Mouse (Mus musculus): ENCODE results near the gene Rnf26.

Gene Rnf26

DNA sequence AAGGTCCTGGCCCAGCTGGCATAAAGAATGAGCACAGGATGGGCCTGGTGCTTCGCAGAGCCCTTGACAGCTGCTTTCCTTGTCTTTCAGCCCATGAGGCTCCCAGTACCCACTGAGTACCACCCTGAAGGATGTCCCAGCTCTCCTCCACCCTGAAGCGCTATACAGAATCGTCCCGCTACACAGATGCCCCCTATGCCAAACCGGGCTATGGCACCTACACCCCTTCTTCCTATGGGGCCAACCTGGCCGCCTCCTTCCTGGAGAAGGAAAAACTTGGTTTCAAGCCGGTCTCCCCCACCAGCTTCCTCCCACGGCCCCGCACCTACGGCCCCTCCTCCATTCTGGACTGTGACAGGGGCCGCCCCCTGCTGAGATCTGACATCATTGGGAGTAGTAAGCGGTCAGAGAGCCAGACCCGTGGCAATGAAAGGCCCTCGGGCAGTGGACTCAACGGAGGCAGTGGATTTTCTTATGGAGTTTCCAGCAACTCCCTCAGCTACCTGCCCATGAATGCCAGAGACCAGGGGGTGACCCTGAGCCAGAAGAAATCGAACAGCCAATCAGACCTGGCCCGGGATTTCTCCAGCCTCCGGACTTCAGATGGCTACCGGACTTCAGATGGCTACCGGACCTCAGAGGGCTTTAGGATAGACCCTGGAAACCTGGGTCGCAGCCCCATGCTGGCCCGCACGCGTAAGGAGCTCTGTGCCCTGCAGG lies 37.9 kb downstream of the Rnf26 start:
- no peak for DNase-seq (ENCODE audit: low spot score)

DNA sequence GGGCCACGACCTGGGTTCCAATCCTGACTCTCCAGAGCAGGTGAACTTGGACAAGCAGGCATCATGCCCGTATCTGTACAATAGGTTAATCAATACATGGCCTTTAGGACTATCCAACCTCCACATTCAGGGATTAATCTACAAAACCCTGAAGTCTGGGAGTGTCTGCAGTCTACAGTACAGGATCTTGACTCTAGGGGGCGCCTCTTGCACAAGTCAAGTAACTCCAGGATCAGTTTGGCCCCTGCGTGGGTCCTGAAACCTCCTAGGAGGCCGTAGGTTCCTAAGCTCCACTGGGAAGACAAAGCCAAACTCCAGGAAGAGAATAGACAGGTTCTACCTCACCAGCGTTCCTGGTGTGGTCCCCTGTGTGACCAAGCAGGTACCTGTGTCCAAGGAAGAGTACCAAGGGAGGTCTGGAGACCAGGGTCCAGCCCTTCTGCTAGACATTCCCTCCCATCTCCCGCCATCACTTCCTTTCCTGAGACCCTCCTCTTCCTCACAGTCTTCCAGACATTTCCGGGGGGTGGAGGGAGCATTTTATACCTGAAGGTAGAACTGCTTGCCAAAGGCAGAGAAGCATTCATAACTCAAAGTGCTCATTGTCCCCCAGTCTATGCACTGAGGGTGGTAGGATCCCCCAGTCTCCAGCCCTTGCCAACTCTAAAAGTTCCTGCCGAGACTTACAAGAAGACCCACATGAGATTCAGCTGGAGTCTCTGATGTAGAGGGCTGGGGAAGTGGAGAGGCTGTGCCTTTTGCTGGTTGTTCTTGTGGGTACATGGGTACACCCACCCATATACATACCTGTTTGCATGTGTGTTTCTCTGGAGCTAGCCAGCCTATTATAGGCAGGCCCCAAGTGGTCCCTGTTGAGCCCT lies 38.7 kb downstream of the Rnf26 start:
- DNase-seq (ENCODE audit: low spot score) = peak; percentile 45

DNA sequence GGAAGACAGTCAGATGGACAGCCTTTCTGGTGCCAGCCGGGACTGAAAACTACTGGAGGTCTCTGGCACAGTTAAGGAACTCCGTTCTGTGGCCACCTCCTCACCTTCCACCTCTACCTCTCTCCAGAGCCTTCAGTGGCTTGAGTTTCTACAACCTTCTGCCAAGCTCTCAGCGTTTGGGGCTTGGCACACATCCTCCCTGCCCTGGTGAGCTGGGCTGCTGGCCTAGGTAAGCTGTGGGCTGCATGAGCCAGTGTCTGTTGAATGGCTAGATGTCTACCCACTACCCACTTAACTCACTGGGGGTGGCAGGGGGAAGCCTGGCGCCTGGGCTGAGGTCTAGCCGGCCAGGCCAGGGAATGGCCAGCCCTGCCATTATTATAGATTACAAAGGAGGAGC lies 40.2 kb downstream of the Rnf26 start:
- DNase-seq (ENCODE audit: low spot score) = no peak

DNA sequence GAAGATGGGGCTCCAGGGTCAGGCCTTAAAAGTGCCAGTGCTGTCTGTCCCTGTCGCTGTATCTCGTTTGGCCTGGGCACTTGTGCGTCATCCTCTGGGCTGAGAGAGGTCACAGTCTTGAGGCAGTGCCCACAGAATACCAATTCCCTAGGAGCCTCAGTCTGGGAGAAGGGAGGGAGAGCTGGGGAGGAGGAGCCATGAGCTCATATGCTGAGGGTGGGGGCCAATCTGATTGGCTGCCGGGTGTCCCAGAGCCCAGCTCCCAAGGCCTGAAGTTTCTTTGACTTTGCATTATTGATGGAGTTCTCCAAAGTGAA lies 40.8 kb downstream of the Rnf26 start:
- DNase-seq (ENCODE audit: low spot score) = peak; percentile 69

DNA sequence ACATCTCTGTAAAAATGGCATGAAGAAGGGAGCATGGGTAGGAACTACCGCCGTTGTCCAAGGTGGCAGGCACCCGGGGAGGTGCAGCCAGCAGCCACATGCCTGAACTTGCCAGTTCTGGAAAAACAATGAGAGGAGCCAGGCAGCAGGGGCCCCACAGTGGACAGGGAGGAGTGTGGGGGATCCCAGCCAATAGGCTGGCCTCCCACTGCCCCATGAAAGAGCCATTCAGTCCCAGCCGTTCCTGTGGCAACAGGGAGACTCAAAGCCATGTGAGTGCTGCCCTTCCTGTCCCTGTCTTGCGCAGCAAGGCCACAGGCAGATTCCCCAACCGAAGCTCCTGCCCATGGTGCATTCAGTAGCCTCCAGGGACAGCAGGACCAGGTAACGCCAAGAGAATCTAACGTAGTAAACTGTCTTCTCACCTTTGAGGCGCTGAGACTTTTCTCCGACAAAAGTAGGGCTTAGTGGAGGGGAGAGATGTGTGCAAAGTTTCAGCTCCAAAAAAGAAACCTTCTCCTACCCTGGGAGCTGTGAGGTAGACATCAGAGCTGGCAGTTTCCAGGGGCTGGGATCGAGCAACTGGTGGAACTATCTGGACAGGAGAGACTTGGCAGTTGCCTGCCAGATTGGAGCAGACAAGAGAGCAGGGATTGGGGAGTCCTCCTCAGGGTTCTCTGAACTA lies 41.3 kb downstream of the Rnf26 start:
- no peak for DNase-seq (ENCODE audit: low spot score)

DNA sequence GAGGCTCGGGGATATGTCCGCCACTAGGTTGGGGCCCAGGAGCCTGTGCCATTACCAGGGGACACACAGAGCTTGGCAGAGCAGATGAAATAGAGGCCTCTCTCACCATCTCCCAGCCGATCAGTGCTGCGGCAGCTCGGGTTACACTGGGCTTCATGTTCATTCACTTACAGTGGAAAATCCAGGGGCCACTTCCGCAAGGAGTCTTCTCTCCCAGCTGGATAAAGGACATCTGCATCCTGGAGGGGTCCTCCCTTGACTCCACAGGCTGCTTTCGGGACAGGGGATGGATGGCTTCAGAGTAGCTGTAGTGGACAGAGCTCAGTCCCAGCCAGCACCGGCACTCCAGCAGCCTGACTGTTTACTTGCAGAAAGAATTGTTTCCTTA lies 42.5 kb downstream of the Rnf26 start:
- no peak for DNase-seq (ENCODE audit: low spot score)

DNA sequence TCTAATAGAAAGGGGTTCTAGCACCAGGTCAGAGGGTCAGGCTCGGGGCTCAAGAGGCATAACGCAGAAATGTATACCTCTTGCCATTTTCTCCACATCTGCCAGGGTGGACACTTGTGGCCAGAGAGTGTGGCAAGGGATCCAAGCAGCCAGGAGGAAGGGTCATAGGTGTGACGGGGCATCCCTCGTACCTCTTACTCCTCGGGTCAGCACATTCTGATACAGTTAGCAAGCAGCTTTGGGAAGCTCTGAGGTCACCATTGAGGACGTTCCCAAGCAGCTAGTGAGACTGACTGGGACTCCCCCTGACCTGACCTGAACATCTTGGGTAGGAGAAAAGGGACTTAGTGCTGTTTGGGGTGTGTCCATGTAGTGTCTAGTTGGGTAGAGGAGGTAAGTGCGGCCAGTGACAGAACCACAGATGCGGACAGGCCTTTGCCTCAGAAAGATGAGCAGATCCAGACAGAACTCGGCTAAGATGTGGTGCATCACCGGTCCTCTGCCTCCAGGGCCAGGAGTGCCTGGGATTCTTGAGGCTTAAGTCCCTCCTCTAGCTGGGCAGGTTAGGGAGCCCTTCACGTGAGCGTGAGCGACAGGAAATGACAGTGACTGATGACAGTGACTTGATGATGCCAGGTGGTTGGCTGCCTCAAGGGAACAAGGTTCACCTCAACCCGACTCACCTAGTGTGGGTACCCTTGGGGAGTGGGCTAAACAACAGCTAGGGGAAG lies 43.0 kb downstream of the Rnf26 start:
- no peak for DNase-seq (ENCODE audit: low spot score)

DNA sequence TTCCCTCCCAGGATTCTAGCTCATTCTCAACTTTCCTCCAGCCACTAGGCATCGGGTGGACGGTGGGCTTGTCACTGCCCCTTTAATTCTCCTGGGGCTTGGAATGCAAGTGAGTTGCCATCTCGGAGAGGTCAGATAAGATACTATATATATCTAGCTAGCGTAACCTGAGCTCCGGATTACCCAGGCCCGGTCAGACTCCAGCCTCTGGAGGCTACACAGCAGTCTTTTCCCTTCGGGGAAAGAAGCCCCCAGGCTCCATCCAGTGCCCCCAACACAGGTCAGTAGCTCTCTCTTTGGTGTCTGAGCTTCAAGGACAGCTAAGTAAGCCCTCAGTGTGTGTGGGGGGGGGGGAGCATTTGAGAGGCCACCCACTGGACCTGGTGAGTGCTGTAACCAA lies 44.1 kb downstream of the Rnf26 start:
- no peak for DNase-seq (ENCODE audit: low spot score)

DNA sequence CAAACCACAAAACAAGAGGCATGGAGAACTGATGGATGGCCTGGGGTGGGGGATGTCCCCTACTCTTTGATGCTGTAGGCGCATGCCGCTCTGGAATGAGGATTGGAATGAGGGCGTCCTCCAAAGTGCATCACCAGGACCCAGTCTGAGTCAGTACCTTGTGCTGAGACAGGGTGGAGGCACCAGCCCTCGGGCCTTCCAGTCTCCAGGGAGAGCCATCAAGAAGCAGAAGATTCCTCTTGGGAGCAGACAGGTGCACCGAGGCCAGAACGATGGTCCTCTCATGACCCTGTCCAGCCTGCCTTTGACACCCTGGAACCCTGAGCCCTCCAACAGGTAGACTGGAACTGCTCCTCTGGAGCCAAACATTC lies 45.4 kb downstream of the Rnf26 start:
- no peak for DNase-seq (ENCODE audit: low spot score)

DNA sequence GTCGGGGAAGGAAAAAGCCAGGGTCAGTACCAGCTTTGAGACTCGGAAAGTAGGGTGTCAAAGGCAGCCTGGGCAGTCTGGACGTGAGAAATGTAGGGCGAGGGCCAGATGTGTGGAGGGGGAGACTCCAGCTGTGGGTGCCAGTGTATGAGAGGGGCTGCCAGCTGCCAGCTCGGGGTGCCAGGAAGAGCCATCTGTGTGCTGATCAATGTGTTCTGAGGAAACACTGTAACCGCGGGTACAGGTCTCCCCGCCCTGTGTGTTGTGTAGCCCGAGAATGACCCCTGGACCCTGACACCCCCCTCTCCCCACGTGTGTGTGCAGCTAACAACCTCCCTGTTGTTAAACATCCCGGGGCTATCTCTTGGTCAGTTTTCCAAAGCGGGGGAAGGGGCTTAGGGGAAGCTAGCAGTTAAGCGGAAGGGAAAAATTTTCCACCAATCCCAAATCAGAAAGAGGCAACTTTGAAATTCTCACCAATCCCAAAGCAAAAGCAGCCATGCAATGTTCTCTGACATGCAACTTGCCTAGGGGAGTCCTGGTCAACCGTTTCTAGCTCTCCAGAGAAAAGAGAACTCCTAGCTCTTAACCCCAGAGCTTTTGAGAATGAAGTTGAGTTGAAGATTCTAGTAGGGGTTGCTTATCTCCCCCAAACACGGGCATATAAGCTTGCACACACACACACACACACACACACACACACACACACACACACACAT lies 45.9 kb downstream of the Rnf26 start:
- peak; percentile 47 for DNase-seq (ENCODE audit: low spot score)

DNA sequence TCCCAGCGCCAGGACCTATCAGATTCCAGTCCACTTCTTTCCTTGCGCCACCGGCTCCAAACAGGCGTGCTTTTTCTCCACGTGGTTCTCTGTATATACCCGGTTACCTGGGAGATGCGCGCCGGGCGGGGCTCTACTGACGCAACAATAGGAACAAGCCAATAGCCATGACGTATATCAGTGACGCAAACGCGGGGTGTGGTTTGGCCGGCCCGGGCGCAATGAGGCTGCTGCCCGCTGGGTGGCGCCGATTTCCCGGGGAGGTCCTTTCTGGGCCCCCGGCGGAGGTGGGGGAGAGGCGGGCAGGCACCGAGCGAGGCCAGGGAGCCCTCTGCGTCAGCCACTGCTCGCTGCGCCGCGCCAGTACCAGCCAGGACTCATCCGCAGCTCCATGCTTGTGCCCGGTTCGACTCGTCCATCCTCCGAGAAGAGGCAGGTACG lies 46.5 kb downstream of the Rnf26 start, which contains the start of gene Usp2:
Gene Usp2, plus strand, starts transcription at position 237 of the 441 bp plus-strand sequence.
- DNase-seq (ENCODE audit: low spot score) = peak; percentile 97

DNA sequence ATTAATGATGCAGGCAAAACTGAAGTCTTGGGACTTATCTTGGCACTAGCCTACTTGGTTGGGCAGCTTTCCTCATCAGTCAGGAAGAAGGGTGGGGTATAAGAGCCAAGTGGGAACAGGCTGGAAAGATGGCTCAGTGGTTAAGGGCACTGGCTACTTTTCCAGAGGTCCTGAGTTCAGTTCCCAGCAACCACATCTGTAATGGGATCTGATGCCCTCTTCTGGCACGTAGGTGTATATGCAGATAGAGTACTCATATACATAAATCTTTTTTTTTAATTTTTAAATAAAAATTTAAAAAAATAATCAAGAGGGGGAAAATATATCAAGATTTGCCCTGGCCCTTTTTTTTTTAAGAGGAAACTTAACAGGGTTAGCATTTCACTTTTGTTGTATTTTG lies 48.1 kb downstream of the Rnf26 start:
- DNase-seq (ENCODE audit: low spot score) = no peak

DNA sequence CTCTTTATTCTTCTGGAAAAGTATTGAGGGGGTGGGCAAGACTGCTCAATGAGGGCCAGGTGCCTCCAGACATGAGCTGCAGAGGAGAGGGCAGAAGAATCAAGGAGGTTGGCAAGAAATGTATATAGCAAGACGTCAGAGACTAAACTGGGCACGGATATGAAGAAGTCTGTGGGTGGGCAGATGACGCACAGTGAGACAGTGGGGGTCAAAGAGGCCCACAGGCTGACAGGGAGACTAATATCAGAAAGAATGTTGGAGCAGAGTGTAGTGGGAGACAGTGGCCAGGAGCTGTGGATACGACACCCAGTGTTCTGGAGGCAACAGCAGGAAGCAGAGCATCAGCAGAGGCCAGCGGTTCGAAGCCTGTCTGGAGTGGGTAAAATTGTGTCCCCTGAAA lies 54.7 kb downstream of the Rnf26 start:
- no peak for DNase-seq (ENCODE audit: low spot score)

DNA sequence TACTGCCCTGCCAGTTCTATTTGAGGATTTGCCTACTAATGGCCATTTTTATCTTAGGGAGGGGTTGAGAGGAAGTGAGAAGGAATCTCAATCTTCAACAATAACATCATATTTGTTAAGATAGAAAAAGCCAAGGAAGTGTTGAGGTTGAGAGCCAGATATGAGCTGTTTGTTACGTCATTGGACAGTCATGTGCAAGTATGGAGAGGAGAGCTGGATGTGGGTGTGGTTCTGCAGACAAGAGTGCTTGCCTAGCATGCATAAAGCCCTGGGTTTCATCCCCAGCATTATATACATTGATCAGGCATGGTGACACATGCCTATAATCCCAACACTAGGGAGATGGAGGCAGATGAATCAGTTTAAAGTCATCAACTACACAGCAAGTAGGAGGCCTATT lies 59.4 kb downstream of the Rnf26 start:
- DNase-seq (ENCODE audit: low spot score) = no peak

DNA sequence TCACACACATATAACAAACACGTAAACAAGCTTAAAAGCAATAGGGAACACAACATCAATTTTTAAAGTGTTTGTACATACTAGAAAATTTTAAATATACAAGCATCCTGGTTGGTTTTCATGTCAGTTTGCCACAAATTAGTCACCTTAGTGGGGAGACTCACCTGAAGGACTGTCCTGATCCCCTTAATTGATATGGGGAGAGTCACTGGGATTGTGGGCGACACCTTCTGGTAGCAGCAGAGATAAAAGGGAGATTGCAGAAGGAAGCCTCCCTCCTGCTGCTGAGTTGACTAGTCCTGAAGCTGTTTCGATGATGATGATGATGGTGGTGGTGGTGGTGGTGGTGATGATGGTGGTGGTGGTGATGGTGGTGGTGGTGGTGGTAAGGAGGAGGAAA lies 60.5 kb downstream of the Rnf26 start:
- no peak for DNase-seq (ENCODE audit: low spot score)

DNA sequence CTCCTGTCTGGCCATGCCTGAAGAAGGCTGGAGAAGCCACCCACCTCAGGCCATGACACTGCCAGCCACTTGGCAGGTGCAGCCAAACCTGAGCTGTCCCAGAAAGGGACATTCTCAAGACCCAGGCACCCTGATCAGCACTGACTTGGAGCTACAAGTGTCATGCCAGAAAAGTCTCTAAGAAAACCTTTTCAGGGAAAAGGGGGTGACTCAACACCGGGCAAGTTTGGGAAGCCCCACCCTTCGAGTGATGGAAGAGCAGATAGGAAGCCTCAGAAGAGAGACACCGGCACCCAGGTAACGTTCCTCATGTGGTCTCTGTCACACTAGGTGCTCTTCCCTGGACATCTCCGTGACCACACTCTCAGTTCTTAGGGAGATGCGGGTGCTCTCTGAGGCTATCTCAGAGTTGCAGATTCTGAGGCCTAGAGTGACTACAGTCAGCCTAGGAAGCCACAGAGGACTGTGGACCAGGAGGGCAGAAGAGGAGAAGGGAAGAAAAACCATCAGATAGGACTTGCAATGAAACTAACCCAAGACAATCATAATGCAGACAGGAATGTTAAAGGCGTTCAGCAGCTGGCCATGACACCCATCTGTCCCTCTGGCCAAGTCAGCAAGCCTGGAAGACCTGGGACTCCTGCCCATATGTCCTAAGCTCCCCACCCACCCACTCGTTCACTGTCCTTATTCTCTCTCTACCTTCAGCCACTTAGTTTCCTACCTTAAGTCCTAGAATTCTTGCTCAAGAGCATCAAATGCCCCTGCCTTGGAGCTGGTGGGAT lies 63.7 kb downstream of the Rnf26 start:
- no peak for DNase-seq (ENCODE audit: low spot score)

DNA sequence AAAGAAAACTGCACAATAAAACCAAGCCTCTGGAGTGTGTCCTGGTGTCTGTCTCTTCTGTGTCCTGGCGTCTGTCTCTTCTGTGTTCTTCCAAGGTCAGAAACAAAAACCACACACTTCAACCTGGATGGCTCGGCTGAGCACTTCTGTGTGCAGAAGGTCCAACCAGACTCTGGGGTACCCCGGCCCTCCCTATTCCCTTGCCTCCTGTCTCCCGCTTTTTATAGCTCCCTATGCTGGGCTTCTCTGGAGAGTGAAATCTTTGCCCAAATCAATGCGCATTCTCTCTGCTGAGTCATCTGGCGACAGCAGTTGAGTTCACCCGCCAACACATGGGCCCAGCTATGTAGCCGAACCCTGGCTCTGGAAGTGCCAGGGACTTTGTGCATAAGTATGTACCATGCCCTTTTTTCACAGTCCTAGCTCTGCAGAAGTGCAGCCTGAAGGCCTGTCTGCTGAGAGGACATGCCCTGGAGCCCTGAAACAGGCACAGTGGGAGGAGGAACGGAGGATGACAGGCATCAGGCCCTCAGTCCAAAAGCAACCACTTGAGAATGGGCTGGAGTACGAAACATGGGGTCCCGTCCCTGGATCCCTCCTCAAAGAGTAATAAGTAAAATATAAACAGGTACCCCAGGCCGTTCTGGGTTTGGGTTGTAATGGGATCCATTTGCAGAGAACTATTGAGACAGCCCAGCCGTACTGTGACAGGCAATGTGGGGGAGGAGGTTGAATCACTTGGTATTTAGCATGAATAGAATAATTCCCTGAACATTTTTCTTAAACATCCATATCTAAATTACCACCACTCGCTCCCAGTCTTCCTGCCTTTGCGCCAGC lies 64.6 kb downstream of the Rnf26 start:
- peak; percentile 50 for DNase-seq (ENCODE audit: low spot score)

DNA sequence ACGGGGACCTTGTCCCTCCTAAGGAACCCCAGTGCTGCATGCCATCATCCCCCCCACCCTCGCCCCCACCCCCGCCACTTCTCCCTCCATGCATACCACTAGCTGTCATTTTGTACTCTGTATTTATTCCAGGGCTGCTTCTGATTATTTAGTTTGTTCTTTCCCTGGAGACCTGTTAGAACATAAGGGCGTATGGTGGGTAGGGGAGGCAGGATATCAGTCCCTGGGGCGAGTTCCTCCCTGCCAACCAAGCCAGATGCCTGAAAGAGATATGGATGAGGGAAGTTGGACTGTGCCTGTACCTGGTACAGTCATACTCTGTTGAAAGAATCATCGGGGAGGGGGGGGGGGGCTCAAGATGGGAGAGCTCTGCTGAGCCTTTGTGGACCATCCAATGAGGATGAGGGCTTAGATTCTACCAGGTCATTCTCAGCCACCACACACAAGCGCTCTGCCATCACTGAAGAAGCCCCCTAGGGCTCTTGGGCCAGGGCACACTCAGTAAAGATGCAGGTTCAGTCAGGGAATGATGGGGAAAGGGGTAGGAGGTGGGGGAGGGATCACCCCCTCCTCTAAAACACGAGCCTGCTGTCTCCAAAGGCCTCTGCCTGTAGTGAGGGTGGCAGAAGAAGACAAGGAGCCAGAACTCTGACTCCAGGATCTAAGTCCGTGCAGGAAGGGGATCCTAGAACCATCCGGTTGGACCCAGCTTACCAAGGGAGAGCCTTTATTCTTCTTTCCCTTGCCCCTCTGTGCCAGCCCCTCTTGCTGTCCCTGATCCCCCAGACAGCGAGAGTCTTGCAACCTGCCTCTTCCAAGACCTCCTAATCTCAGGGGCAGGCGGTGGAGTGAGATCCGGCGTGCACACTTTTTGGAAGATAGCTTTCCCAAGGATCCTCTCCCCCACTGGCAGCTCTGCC lies 65.5 kb downstream of the Rnf26 start:
- DNase-seq (ENCODE audit: low spot score) = no peak

DNA sequence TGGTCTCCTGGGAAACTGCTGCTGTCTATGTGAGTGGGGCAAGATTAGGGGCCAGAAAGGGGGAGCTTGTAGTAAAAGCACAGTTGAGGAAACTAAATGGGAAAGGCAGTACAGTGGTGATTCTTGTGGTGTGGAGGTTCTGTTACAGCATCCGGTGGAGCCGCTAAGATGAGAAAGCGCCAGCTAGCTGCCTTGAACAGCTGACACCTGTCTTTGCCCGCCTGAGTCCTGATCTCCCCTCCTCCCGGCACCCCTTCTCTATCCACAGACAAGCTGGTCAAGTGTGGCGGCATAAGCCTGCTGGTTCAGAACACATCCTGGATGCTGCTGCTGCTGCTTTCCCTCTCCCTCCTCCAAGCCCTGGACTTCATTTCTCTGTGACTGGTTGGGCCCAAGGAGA lies 66.2 kb downstream of the Rnf26 start:
- DNase-seq (ENCODE audit: low spot score) = no peak

All from adipocyte (in vitro differentiated cells).